Mouse (Mus musculus): ENCODE data around the gene Fam50b. TPM values are rescaled to one million over a fixed set of nuclear protein-coding genes. Genes with fewer than 3 reads are reported as not detected.

The Fam50b gene
- total and polyA plus RNA-seq, 3 experiments = not detected

DNA sequence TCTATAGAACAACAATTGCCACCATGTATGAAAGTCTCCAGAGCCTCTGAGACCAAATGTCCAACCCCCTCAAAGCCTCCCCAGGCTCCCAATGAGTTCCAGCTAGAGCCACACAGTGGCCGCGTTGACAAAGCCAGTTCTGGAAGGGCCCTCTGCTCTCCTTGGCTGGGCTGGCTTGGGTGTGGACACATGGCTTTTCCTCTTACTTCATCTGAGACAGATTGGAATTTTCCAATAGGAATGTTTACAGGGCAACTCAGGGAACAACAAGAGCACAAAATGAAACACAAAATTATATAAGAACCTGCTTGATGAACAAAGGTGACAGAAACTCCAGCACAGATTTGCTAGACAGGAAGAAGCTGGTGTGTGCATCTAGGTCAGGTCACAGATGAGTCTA is 59.8 kb downstream of the Fam50b start:
- no peak for TF ChIP-seq BHLHE40 (IDR thresholded peaks at IDR 0.05; ENCODE audit: borderline replicate concordance, low read depth, low read length)
- TF ChIP-seq MYC (IDR thresholded peaks at IDR 0.05; ENCODE audit: low read depth, low read length) = no peak
- TF ChIP-seq HCFC1 (IDR thresholded peaks at IDR 0.05; ENCODE audit: low read depth, low read length) = no peak
- TF ChIP-seq USF2 (IDR thresholded peaks at IDR 0.05; ENCODE audit: borderline replicate concordance in 1 of 2, insufficient read depth in 1 of 2, low read depth in 1 of 2, low read length in 2 of 2) = no peak
- TF ChIP-seq TBP (IDR thresholded peaks at IDR 0.05; ENCODE audit: low read depth, low read length) = no peak
- no peak for TF ChIP-seq GABPA (IDR thresholded peaks at IDR 0.05; ENCODE audit: low read depth, low read length)
- H3K27ac ChIP-seq (ENCODE audit: control insufficient read depth, low read depth, low read length) = no peak overlapping the region
- H3K9ac ChIP-seq (ENCODE audit: control insufficient read depth, low read depth, low read length, poor library complexity, severe bottlenecking) = no peak overlapping the region

More for the DNA sequence above, 59.8 kb downstream of the Fam50b start:
- Histone ChIP-seq H3K4me3 (ENCODE audit: control insufficient read depth in 1 of 2, insufficient read depth in 1 of 2, low read depth in 2 of 2, low read length in 2 of 2) (no peak overlapping the region), H3K79me2 (ENCODE audit: control insufficient read depth, insufficient read depth, low read length, poor library complexity) (no peaks in the 10 kb centered on the region), H3K4me1 (ENCODE audit: control insufficient read depth in 1 of 2, insufficient read depth in 2 of 2, low read length in 2 of 2) (no peaks in the 10 kb centered on the region), H3K27me3 (ENCODE audit: control insufficient read depth in 1 of 2, insufficient read depth in 2 of 2, low read length in 2 of 2) (peaks cover 0 to 2% of the 10 kb centered on the region in 2 experiments; a peak in 1 of 4 replicates), H3K36me3 (ENCODE audit: control insufficient read depth in 1 of 2, insufficient read depth in 2 of 2, low read length in 2 of 2) (no peaks in the 10 kb centered on the region), H3K9me3 (replicated peaks; ENCODE audit: insufficient read depth, low read length) (no peaks in the 10 kb centered on the region)
- DNase-seq (ENCODE audit: low read depth, low spot score) = no peak

Other genes starting within 250 kb of the Fam50b start
- gene Pxdc1, start 81.4 kb upstream of the Fam50b start, total RNA-seq (2012; rRNA removed) = not detected in 2 replicates
- not detected for gene Pxdc1, start 81.4 kb upstream of the Fam50b start, polyA plus RNA-seq (2012; ENCODE audit: insufficient read depth in 1 of 2, insufficient read length in 2 of 2, low read depth in 1 of 2, low replicate concordance in 2 of 2, missing spikeins in 1 of 2)
- 66.6 and 74.9 TPM in 2 replicates for gene Prpf4b, start 140.5 kb downstream of the Fam50b start, total RNA-seq (2012; rRNA removed)
- 10 to 100 TPM in 1 of 2 experiments, not detected in 1; 88.6 TPM for gene Prpf4b, start 140.5 kb downstream of the Fam50b start, polyA plus RNA-seq (2012; ENCODE audit: insufficient read depth in 1 of 2, insufficient read length in 2 of 2, low read depth in 1 of 2, low replicate concordance in 2 of 2, missing spikeins in 1 of 2)
- not detected in 2 replicates for gene Fam217a, start 189.5 kb downstream of the Fam50b start, total RNA-seq (2012; rRNA removed)
- not detected for gene Fam217a, start 189.5 kb downstream of the Fam50b start, polyA plus RNA-seq (2012; ENCODE audit: insufficient read depth in 1 of 2, insufficient read length in 2 of 2, low read depth in 1 of 2, low replicate concordance in 2 of 2, missing spikeins in 1 of 2)
- gene 4933417A18Rik, start 189.6 kb downstream of the Fam50b start, total RNA-seq (2012; rRNA removed) = not detected in 2 replicates
- not detected for gene 4933417A18Rik, start 189.6 kb downstream of the Fam50b start, polyA plus RNA-seq (2012; ENCODE audit: insufficient read depth in 1 of 2, insufficient read length in 2 of 2, low read depth in 1 of 2, low replicate concordance in 2 of 2, missing spikeins in 1 of 2)
- 0.35 TPM in 1 of 2 replicates, not detected in the other for gene Eci3, start 229.0 kb downstream of the Fam50b start, total RNA-seq (2012; rRNA removed)
- under 1 TPM in 1 of 2 experiments, not detected in 1; 0.93 TPM for gene Eci3, start 229.0 kb downstream of the Fam50b start, polyA plus RNA-seq (2012; ENCODE audit: insufficient read depth in 1 of 2, insufficient read length in 2 of 2, low read depth in 1 of 2, low replicate concordance in 2 of 2, missing spikeins in 1 of 2)

Data from MEL (cell line).